Mouse (Mus musculus) stomach, postnatal 0 days (tissue): ENCODE measurements at regions not wholly inside any gene's neighbourhood (a gene's known extent, or its start where the extent isn't known, plus 50 kb on each side); places are given as distances from the start of the nearest gene placed in this dataset.
A peak's percentile ranks its signal among the peaks of the same experiment; 100 is the strongest.

Source experiments
- ATAC-seq: fragments of 200-750 bp; cut with Nextera tagmentation; 2 replicates; pipeline ENCODE4 v1.8.0; 2017; ENCODE audit not compliant: low FRiP score, low TSS enrichment
- DNase-seq: peaks from one replicate; pipeline ENCODE4 v3.0.0-alpha.2; 2016; ENCODE audit warnings: low spot score
- H3K27ac ChIP-seq: fragments of 300-500 bp; sonication (generic); replicated peaks from 2 replicates; pipeline ENCODE4 v1.5.1; 2014; ENCODE audit warnings: mild to moderate bottlenecking, control low read depth
- H3K27me3 ChIP-seq: fragments of 300-500 bp; sonication (generic); 2 replicates; pipeline ENCODE4 v1.6.1; 2014; ENCODE audit warnings: low read length; ENCODE audit not compliant: control insufficient read depth, insufficient read depth
- H3K36me3 ChIP-seq: fragments of 300-500 bp; sonication (generic); 2 replicates; pipeline ENCODE4 v1.6.1; 2014; ENCODE audit warnings: low read length, mixed read lengths; ENCODE audit not compliant: control insufficient read depth, insufficient read depth
- H3K4me1 ChIP-seq: fragments of 300-500 bp; sonication (generic); replicated peaks from 2 replicates; pipeline ENCODE4 v1.6.1; 2014; ENCODE audit warnings: antibody characterized with exemption; ENCODE audit not compliant: control insufficient read depth, insufficient read depth
- H3K4me2 ChIP-seq: fragments of 300-500 bp; sonication (generic); replicated peaks from 2 replicates; pipeline ENCODE4 v1.6.1; 2014; ENCODE audit warnings: low read depth, mild to moderate bottlenecking, control low read depth, moderate library complexity
- H3K4me3 ChIP-seq: fragments of 300-500 bp; sonication (generic); 2 replicates; pipeline ENCODE4 v1.5.1; 2014; ENCODE audit warnings: low read depth, low read length, control low read depth
- H3K9ac ChIP-seq: fragments of 300-500 bp; sonication (generic); 2 replicates; pipeline ENCODE4 v1.6.1; 2014; ENCODE audit warnings: mild to moderate bottlenecking, low read length, control low read depth, mixed read lengths
- H3K9me3 ChIP-seq: fragments of 300-500 bp; sonication (generic); 2 replicates; pipeline ENCODE4 v1.6.1; 2016; ENCODE audit warnings: low read length; ENCODE audit not compliant: control insufficient read depth
- CTCF ChIP-seq: IDR thresholded peaks from 2 replicates; pipeline ENCODE4 v1.5.1; 2016; ENCODE audit warnings: antibody characterized with exemption, low read depth, mild to moderate bottlenecking, moderate library complexity
- EP300 ChIP-seq: optimal IDR thresholded peaks from 2 replicates; pipeline ENCODE3; 2016; ENCODE audit warnings: antibody characterized with exemption
- WGBS: fragments of 180-500 bp; shearing (Covaris S2); extraction: QIAGEN DNeasy Blood & Tissue Kit; methylation state at CpG from one replicate; pipeline ENCODE4 v1.1.7; 2014; 5-methylcytosine and 5-hydroxymethylcytosine counted together

DNA sequence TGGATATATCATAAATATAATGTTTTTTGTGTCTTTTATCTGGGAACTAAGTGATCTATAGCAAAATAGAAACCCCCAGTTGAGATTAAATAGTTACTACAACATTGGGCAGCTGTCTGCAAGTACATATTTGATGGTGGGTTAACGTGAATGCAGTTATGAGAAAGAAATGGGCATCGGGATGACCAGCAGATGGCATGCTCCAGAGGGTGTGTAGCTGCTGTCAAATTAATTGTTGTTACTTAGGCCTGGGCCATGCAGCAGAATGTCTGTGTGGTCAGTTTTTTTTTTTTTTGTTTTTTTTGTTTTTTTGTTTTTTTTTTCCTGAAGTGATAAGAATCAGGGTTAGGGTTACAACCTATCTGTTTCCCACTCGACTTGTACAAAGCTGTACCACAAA lies 430.2 kb downstream of the Gria2 start:
- DNase-seq, result no peak
- H3K4me1 ChIP-seq, result no peaks in the 10 kb centered on the region
- WGBS, result 73% methylated on average over 3 of the region's 3 CpGs

DNA sequence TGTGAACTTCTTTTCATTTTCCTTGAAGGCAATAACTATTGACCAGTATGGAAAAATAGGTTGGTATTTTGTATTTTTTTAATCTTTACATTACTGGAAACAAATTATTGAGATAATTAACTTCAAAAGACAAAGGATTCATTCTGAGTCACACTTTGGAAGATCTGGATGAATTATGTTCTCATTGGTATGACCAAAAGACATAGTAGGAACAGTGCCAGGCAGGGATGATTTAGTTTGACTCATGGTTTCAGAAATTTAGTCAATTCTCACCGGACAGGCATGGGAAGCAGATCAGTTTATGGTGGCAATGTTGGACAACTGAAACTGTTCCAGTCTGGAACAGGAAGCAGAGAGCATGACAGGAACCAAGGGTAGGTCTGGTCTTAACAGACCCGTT lies 416.6 kb downstream of the Gria2 start:
- DNase-seq, result no peak
- no peak for TF ChIP-seq EP300
- TF ChIP-seq CTCF, result no peak
- Histone ChIP-seq H3K27ac (no peak overlapping the region), H3K36me3 (no peaks in the 10 kb centered on the region), H3K9me3 (no peaks in the 10 kb centered on the region), H3K4me2 (no peak overlapping the region), H3K27me3 (no peaks in the 10 kb centered on the region), H3K4me3 (no peak overlapping the region), H3K4me1 (no peaks in the 10 kb centered on the region), H3K9ac (no peak overlapping the region)
- WGBS, result 72% methylated on average over 2 of the region's 2 CpGs
- ATAC-seq, result no peak

More for the DNA sequence above, 430.2 kb downstream of the Gria2 start:
- ATAC-seq, result no peak
- no peak overlapping the region for H3K4me2 ChIP-seq
- no peaks in the 10 kb centered on the region for H3K27me3 ChIP-seq
- no peaks in the 10 kb centered on the region for H3K36me3 ChIP-seq
- no peak overlapping the region for H3K9ac ChIP-seq
- TF ChIP-seq CTCF (peak; percentile 11; the same call in 1 of the 2 replicates), EP300 (no peak)
- H3K4me3 ChIP-seq, result no peak overlapping the region
- H3K27ac ChIP-seq, result no peak overlapping the region
- H3K9me3 ChIP-seq, result no peaks in the 10 kb centered on the region

DNA sequence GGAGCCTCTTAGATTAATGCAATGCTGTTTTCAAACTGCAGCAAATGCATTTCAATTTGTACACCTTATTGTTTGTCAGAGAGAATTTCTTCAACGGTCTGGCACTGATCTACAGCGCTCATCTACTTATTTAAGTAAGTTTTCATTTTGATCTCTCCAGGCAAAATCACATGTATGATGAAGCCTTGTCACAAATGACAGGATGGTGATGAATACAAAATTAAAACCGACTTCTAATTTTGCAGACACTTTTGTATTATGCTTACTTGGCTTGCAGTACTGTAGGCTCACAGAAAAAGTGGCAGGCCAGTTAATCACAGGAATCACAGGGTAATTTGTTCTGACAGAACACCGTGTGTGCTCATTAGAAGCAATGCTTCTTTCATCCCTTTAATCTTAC lies 406.4 kb downstream of the Gria2 start:
- Histone ChIP-seq H3K4me3 (no peak overlapping the region), H3K36me3 (no peaks in the 10 kb centered on the region), H3K27me3 (no peaks in the 10 kb centered on the region), H3K9ac (no peak overlapping the region), H3K4me1 (no peaks in the 10 kb centered on the region), H3K4me2 (no peak overlapping the region), H3K9me3 (no peaks in the 10 kb centered on the region), H3K27ac (no peak overlapping the region)
- TF ChIP-seq CTCF (no peak), EP300 (no peak)
- DNase-seq, result no peak
- no peak for ATAC-seq
- WGBS, result 58% methylated on average over 4 of the region's 4 CpGs

DNA sequence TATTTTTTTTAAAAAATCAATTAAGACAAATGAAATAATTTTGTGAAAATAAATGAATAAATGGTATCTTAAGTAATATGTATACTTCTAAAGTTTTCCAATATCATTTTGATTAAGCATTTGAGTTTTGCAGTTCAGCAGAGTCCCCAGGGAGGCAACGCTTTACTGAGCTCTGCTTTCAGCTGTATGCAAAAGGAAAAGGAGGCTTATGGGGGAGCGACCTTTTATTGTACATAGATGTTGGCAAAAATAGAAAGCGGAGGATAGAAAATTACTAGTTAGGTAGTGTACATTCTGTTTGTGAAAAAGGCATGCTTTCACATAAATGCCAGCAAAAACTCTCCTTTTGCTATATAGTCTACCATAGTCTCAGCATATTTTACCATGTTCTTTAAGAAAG lies 382.2 kb downstream of the Gria2 start:
- Histone ChIP-seq H3K27me3 (no peaks in the 10 kb centered on the region), H3K36me3 (no peaks in the 10 kb centered on the region), H3K4me2 (no peak overlapping the region), H3K4me3 (no peak overlapping the region), H3K9ac (no peak overlapping the region), H3K27ac (no peak overlapping the region), H3K4me1 (no peaks in the 10 kb centered on the region), H3K9me3 (no peaks in the 10 kb centered on the region)
- DNase-seq (no peak), ATAC-seq (no peak)
- 84% methylated on average over 3 of the region's 3 CpGs for WGBS
- no peak for TF ChIP-seq EP300
- no peak for TF ChIP-seq CTCF

- H3K4me2 ChIP-seq, result no peak overlapping the region
- H3K36me3 ChIP-seq, result no peaks in the 10 kb centered on the region
- H3K4me3 ChIP-seq, result no peak overlapping the region
- H3K4me1 ChIP-seq, result no peaks in the 10 kb centered on the region
- DNase-seq (no peak), ATAC-seq (no peak)
- H3K9me3 ChIP-seq, result no peaks in the 10 kb centered on the region
- no peaks in the 10 kb centered on the region for H3K27me3 ChIP-seq
- no peak overlapping the region for H3K27ac ChIP-seq
- no peak overlapping the region for H3K9ac ChIP-seq
- 86% methylated on average over 3 of the region's 3 CpGs for WGBS
- TF ChIP-seq CTCF (no peak), EP300 (no peak)
These were observed 381.2 kb downstream of the Gria2 start for GRCm38 (mm10) chr3:80421461-80421860.

DNA sequence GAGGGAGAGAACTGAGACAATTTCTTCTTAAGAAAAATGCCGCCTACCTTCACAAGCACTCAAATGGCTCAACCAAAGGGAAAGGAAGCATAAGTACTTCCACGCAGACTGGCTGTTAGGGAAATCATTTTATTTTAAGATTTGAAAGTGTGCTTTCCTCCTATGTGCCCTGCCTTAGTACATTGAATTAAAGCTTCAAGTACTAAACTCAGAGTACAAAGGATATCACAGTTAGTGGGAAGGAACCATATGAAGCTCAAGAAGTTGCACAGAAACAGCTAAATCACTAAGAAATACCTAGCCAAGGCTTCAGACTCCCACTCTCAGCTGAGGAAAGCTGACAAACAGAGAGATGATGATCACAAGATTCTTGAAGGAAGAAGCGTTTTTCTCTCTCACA lies 380.5 kb downstream of the Gria2 start:
- no peak for ATAC-seq

More for the DNA sequence above, 380.5 kb downstream of the Gria2 start:
- Histone ChIP-seq H3K27ac (no peak overlapping the region), H3K4me2 (no peak overlapping the region), H3K9me3 (no peaks in the 10 kb centered on the region), H3K4me1 (no peaks in the 10 kb centered on the region), H3K9ac (no peak overlapping the region), H3K36me3 (no peaks in the 10 kb centered on the region), H3K4me3 (no peak overlapping the region), H3K27me3 (no peaks in the 10 kb centered on the region)
- TF ChIP-seq CTCF (no peak), EP300 (no peak)
- DNase-seq, result no peak
- 63% methylated on average over 3 of the region's 3 CpGs for WGBS
